Mouse (Mus musculus): Measurements from ENCODE around the gene Csrnp2.

- TF ChIP-seq CTCF (IDR thresholded peaks at IDR 0.05; ENCODE audit: borderline replicate concordance, insufficient read depth, low read length) (no peak), POLR2A (IDR thresholded peaks at IDR 0.05; ENCODE audit: low read depth, low read length) (no peak)
Measured at GRCm38 (mm10) chr15:100473926-100474503, 21.3 kb downstream of the Csrnp2 start.

Data from embryonic fibroblast, embryonic 13.5 days (primary cell).